Mouse (Mus musculus) C2C12 (cell line): ENCODE measurements around the gene Maff. TPM values are rescaled to one million over a fixed set of nuclear protein-coding genes. Genes with fewer than 3 reads are reported as not detected.

Experiments
- H3K27me3 ChIP-seq: one replicate; pipeline ENCODE4 v1.6.1; 2011; ENCODE audit not compliant: control insufficient read depth, insufficient read depth, insufficient read length
- H3K36me3 ChIP-seq: one replicate; pipeline ENCODE4 v1.6.1; 2011; ENCODE audit not compliant: control insufficient read depth, insufficient read depth
- H3K4me3 ChIP-seq: one replicate; pipeline ENCODE4 v1.5.1; 2011; ENCODE audit warnings: mild to moderate bottlenecking, control low read depth; ENCODE audit not compliant: poor library complexity, insufficient read depth, severe bottlenecking
- H3K79me2 ChIP-seq: one replicate; pipeline ENCODE4 v1.6.1; 2011; ENCODE audit not compliant: control insufficient read depth, insufficient read depth
- H3K79me3 ChIP-seq: one replicate; pipeline ENCODE4 v1.6.1; 2011; ENCODE audit warnings: low read depth, control low read depth
- H3ac ChIP-seq: one replicate; pipeline ENCODE3; 2011; ENCODE audit warnings: low read depth; ENCODE audit not compliant: control insufficient read depth, insufficient read length
- CEBPB ChIP-seq: IDR thresholded peaks from one replicate; pipeline ENCODE4 v1.6.1; 2011; ENCODE audit warnings: low read depth, mild to moderate bottlenecking, control low read depth, moderate library complexity
- CTCF ChIP-seq: IDR thresholded peaks from one replicate; pipeline ENCODE4 v1.5.1; 2011; ENCODE audit not compliant: control insufficient read depth, insufficient read depth, insufficient read length
- FOSL1 ChIP-seq: IDR thresholded peaks from one replicate; pipeline ENCODE4 v1.8.0; 2011; ENCODE audit warnings: mild to moderate bottlenecking, low read length; ENCODE audit not compliant: poor library complexity, insufficient read depth, severe bottlenecking
- MAX ChIP-seq: IDR thresholded peaks from one replicate; pipeline ENCODE4 v1.6.1; 2011; ENCODE audit warnings: mild to moderate bottlenecking, control low read depth
- MYOD1 ChIP-seq: IDR thresholded peaks from one replicate; pipeline ENCODE4 v1.6.1; 2011; ENCODE audit warnings: low read depth; ENCODE audit not compliant: control insufficient read depth, insufficient read length
- MYOG ChIP-seq: IDR thresholded peaks from one replicate; pipeline ENCODE4 v1.6.1; 2011; ENCODE audit not compliant: control insufficient read depth, insufficient read length; ENCODE audit errors: extremely low read depth
- USF1 ChIP-seq: IDR thresholded peaks from one replicate; pipeline ENCODE4 v1.6.1; 2011; ENCODE audit warnings: low read depth, mild to moderate bottlenecking, control low read depth, moderate library complexity
- long read RNA-seq, 2 experiments: library from polyadenylated mRNA; unstranded; transcript quantifications; one replicate each; pipeline ENCODE4 v2.0.0; 2019 to 2020
- polyA plus RNA-seq: library from polyadenylated mRNA; unstranded; fragments of >200 nt; fragmentation: generic; extraction: Trizol; gene quantifications from one replicate; pipeline ENCODE4 v1.2.1, GENCODE M21; 2012; ENCODE audit warnings: missing spikeins

Gene Maff
- 24.8 TPM for polyA plus RNA-seq
- long read RNA-seq, experiment 1, partial matches to known transcripts: 0 of 1 reads
- long read RNA-seq, experiment 1, other reads (novel, unspliced or antisense): 1 of 1 reads
- long read RNA-seq, experiment 2, transcript Maff-201 (3 exons, 1,958 nt): major isoform, 6 of 9 reads
- long read RNA-seq, experiment 2, partial matches to known transcripts: 0 of 9 reads
- long read RNA-seq, experiment 2, other reads (novel, unspliced or antisense): 2 of 9 reads

GRCm38 (mm10) chr15:79346051-79346793 lies at the start of gene Maff:
TSS of gene Maff (plus strand) at chr15:79346621.
- Histone ChIP-seq H3K4me3 (peak within 1 kb of the TSS; percentile 78), H3K79me3 (peaks cover 13% of the 10 kb centered on the region), H3ac (peak within 1 kb of the TSS; percentile 91), H3K36me3 (no peaks in the 10 kb centered on the region), H3K27me3 (no peaks in the 10 kb centered on the region), H3K79me2 (peaks cover 34% of the 10 kb centered on the region)
- TF ChIP-seq MYOG: no peak
- TF ChIP-seq CEBPB: peak; percentile 88

- no peak overlapping the region for H3K4me3 ChIP-seq
- peaks cover 14% of the 10 kb centered on the region for H3K36me3 ChIP-seq
- no peaks in the 10 kb centered on the region for H3K79me2 ChIP-seq
- no peaks in the 10 kb centered on the region for H3K27me3 ChIP-seq
- H3K79me3 ChIP-seq: no peaks in the 10 kb centered on the region
- H3ac ChIP-seq: no peak overlapping the region
- TF ChIP-seq MYOG (no peak), MAX (no peak), USF1 (no peak), CEBPB (no peak), CTCF (no peak), FOSL1 (no peak), MYOD1 (no peak)
These were observed 47.9 kb upstream of the Maff start for GRCm38 (mm10) chr15:79298553-79298952.

DNA sequence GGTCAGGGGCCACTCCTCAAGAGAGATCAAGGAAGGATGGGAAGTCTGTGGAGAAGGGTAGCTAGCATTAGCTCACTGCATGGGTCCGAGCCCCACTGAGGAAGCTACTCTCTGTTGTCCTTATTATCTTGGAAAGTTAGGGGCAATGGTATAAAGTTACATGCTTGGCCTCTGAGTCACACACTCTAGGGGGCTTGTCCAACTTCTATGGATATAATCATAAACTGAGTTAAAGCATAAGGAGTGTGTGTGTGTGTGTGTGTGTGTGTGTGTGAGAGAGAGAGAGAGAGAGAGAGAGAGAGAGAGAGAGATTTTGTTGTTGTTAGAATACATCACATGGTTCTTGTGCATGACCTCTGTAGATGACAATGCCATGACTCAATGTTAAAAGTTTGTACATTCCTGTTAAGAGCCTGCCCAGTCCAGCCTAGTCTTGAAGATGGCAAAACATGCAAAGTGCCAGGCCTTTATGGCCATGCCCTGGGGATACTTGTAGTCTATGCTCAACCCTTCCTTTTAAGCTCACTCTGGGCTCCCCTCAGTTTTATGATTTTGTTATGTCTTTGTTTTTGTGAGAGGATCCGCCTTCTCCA lies 46.8 kb upstream of the Maff start:
- Histone ChIP-seq H3K36me3 (peaks cover 14% of the 10 kb centered on the region), H3K4me3 (no peak overlapping the region), H3K79me3 (no peaks in the 10 kb centered on the region), H3K79me2 (no peaks in the 10 kb centered on the region), H3ac (no peak overlapping the region), H3K27me3 (no peaks in the 10 kb centered on the region)
- peak; percentile 4 for TF ChIP-seq CEBPB
- TF ChIP-seq MYOD1: peak; percentile 45
- no peak for TF ChIP-seq MYOG
- peak; percentile 90 for TF ChIP-seq USF1
- peak; percentile 96 for TF ChIP-seq FOSL1
- TF ChIP-seq MAX: peak; percentile 82

DNA sequence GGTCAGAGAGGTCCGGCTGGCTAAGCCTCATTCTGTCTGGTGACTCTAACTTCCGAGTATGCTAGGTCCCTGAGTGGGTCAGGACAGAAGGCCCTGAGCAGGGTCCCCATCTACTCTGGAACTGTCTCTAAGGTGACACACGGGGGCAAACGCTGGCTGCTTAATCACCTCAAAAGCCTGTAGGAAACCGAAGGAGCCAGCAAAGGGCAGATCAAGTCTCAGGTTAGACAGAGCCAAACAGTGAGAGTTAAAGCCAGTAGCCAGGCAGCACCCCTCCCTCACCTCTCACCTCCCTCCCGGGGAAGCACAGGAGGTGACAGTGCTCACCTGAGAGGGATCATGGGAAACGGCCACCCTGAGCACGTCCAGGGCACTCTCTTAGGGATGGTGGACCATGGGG lies 42.7 kb upstream of the Maff start:
- TF ChIP-seq MYOD1 (no peak), MYOG (no peak), FOSL1 (no peak), MAX (no peak), USF1 (no peak), CTCF (no peak), CEBPB (no peak)
- peaks cover 24% of the 10 kb centered on the region for H3K36me3 ChIP-seq
- H3K79me3 ChIP-seq: no peaks in the 10 kb centered on the region
- no peaks in the 10 kb centered on the region for H3K27me3 ChIP-seq
- no peaks in the 10 kb centered on the region for H3K79me2 ChIP-seq
- H3ac ChIP-seq: no peak overlapping the region
- no peak overlapping the region for H3K4me3 ChIP-seq

- H3K27me3 ChIP-seq: no peaks in the 10 kb centered on the region
- TF ChIP-seq MYOG (no peak), MYOD1 (no peak), MAX (no peak), CTCF (no peak), CEBPB (no peak), FOSL1 (no peak), USF1 (no peak)
- H3K79me2 ChIP-seq: no peaks in the 10 kb centered on the region
- H3K79me3 ChIP-seq: no peaks in the 10 kb centered on the region
- no peak overlapping the region for H3ac ChIP-seq
- peaks cover 25% of the 10 kb centered on the region for H3K36me3 ChIP-seq
- H3K4me3 ChIP-seq: no peak overlapping the region
These were observed 41.6 kb upstream of the Maff start for GRCm38 (mm10) chr15:79304832-79305231.
